Mouse (Mus musculus): ENCODE results near the gene Rab14. TPM values are rescaled to one million over a fixed set of nuclear protein-coding genes. Genes with fewer than 3 reads are reported as not detected.

Gene Rab14
- polyA plus RNA-seq, 1 experiment from 2014 or later, result 365 TPM

DNA sequence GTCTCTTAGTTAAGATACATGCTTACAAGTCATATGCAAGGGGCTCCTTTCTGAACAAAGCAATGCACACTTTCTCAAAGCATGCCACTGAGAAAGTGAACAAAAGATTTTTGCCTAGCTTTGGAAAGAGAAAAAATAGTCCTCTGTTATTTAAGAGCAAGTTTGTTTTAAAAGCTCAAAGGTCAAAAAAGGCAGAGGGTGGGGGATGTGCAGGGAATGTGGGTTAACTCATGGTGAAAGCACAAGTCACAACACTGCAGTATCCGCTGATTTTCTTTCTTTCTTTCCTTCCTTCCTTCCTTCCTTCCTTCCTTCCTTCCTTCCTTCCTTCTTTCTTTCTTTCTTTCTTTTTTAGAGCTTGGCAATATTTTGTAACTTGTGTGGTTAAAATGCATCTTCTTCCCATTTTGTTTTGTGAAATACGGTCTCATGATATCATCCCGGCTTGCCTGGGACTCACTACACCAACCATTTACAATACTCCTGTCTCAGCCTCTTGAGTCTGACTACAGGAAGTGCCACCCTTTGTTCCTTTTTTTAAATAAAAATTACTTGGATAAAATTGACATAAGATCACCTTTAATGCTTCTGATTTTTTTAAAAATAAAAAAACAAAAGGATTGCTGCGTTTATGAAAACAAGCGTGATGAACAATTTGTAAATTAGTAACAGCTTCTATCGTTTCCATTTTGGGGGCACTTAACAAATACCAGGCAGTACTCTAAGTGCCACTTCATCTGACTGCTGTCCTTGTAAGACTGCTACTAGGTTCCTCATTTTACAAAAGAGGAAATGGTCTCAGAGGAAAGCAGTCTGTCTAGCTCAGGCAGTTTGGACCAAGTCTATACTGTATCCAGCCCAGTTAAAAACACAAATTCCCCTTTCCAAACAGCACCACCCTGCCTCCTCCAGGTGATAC lies 5.0 kb downstream of the Rab14 start:
- H3K4me1 ChIP-seq, result peaks cover 15% of the 10 kb centered on the region
- ATAC-seq (ENCODE audit: low FRiP score, low read depth), result no peak
- no peak overlapping the region for H3K9ac ChIP-seq (replicated peaks)
- 92% methylated on average over 6 of the region's 6 CpGs for WGBS
- H3K4me2 ChIP-seq (replicated peaks), result no peak overlapping the region
- no peak overlapping the region for H3K4me3 ChIP-seq
- H3K36me3 ChIP-seq, result peaks cover 4% of the 10 kb centered on the region
- H3K27ac ChIP-seq (replicated peaks), result no peak overlapping the region
- H3K27me3 ChIP-seq, result no peaks in the 10 kb centered on the region
- no peaks in the 10 kb centered on the region for H3K9me3 ChIP-seq

DNA sequence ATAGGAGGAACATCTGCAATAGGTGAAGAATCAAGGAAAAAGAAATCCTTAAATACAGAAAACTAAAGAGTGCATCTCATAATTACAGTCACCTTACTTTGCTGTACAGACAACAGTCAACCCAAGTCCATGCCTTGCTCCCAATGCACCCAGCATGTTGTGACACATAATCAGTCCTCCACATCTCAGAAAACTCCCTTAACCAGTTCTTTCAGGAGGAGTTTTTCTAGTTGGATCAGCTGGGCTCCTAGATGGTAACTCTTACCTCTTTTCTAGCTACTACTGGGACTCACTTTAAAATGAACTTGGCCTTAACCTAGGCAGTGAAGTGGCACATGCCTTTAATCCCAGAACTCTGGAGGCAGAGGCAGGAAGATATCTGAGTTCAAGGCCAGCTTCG lies 6.9 kb downstream of the Rab14 start:
- Histone ChIP-seq H3K4me2 (replicated peaks) (no peak overlapping the region), H3K4me1 (peaks cover 8% of the 10 kb centered on the region), H3K9ac (replicated peaks) (no peak overlapping the region), H3K9me3 (no peaks in the 10 kb centered on the region), H3K36me3 (peaks cover 20% of the 10 kb centered on the region), H3K27ac (replicated peaks) (no peak overlapping the region), H3K27me3 (no peaks in the 10 kb centered on the region), H3K4me3 (no peak overlapping the region)
- 97% methylated on average over 1 of the region's 1 CpGs for WGBS
- no peak for ATAC-seq (ENCODE audit: low FRiP score, low read depth)

DNA sequence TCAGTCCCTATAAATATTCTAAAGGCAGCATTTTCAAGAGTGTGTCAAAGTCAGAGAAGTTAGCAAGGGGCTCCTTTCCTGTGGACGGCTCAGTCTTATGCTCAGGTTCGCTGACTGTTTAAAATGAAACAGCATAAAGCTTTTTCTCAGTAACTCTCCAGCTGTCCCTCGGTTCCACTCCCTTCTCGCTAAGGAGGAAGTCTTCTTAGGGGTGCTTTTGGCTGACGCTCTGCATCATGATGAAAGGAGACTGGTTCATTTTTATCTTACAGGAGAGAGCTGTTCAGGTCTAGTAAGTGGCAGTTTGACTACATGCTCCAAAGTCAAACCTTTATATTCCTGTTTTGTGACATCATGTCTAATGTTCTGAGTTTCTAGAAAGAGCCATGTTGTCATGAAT lies 12.0 kb downstream of the Rab14 start:
- peaks cover 35% of the 10 kb centered on the region for H3K36me3 ChIP-seq
- WGBS, result 86% methylated on average over 5 of the region's 5 CpGs
- H3K4me1 ChIP-seq, result no peaks in the 10 kb centered on the region
- no peak for ATAC-seq (ENCODE audit: low FRiP score, low read depth)
- H3K27ac ChIP-seq (replicated peaks), result no peak overlapping the region
- no peaks in the 10 kb centered on the region for H3K27me3 ChIP-seq
- H3K9ac ChIP-seq (replicated peaks), result no peak overlapping the region
- H3K4me2 ChIP-seq (replicated peaks), result no peak overlapping the region
- no peaks in the 10 kb centered on the region for H3K9me3 ChIP-seq
- H3K4me3 ChIP-seq, result no peak overlapping the region

DNA sequence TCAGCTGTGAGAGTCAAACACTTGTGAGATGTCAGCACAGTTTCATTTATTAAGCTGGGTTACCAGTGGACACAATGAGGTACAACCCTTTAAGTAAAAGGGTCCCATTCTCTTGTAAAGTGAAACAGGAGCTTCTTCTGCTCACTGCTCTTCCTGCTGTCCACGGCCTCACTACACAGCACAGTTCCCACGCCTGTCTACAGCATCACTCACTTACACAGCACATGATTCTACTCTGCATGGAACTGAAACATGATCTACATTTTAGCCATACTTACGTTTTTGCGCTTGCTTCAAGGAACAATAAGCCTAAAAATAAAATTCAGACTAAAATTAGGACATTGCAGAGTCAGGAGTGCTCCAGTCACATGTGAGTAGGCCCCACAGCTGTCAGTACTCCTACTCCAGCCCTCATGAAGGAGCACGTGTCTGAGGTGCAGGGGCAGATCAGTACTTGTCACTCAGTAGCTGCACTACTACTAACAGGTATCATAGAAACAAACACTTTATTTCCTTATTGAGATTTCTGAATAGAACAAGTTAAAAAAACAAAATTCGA lies 17.7 kb downstream of the Rab14 start:
- no peaks in the 10 kb centered on the region for H3K4me1 ChIP-seq
- H3K27ac ChIP-seq (replicated peaks), result no peak overlapping the region
- ATAC-seq (ENCODE audit: low FRiP score, low read depth), result no peak
- 91% methylated on average over 6 of the region's 6 CpGs for WGBS
- H3K27me3 ChIP-seq, result no peaks in the 10 kb centered on the region
- no peak overlapping the region for H3K4me3 ChIP-seq
- H3K9me3 ChIP-seq, result no peaks in the 10 kb centered on the region
- H3K4me2 ChIP-seq (replicated peaks), result no peak overlapping the region
- no peak overlapping the region for H3K9ac ChIP-seq (replicated peaks)
- peaks cover 52% of the 10 kb centered on the region for H3K36me3 ChIP-seq

DNA sequence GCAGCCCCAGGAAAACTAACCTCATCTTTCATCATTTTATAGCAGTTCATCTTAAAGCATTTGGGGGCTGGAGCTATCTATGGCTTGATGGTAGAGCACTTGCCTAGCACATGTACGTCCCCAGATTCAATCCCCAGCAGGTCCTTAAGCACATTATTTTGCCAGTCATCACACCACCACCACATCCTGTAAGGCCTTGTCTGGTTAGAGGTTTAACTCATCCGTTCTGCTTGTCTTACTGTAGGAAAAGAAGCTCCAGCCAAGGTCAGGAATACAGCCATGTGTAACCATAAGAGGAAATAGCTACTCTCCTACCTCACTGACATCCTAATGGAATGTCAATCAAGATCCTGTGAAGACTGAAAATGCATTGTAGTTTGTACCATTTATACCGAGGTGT lies 22.8 kb downstream of the Rab14 start:
- no peaks in the 10 kb centered on the region for H3K9me3 ChIP-seq
- no peaks in the 10 kb centered on the region for H3K27me3 ChIP-seq
- H3K27ac ChIP-seq (replicated peaks), result no peak overlapping the region
- H3K36me3 ChIP-seq, result peaks cover 83% of the 10 kb centered on the region
- no peaks in the 10 kb centered on the region for H3K4me1 ChIP-seq
- H3K9ac ChIP-seq (replicated peaks), result no peak overlapping the region
- H3K4me2 ChIP-seq (replicated peaks), result no peak overlapping the region
- H3K4me3 ChIP-seq, result no peak overlapping the region
- ATAC-seq (ENCODE audit: low FRiP score, low read depth), result no peak
- 90% methylated on average over 3 of the region's 3 CpGs for WGBS

DNA sequence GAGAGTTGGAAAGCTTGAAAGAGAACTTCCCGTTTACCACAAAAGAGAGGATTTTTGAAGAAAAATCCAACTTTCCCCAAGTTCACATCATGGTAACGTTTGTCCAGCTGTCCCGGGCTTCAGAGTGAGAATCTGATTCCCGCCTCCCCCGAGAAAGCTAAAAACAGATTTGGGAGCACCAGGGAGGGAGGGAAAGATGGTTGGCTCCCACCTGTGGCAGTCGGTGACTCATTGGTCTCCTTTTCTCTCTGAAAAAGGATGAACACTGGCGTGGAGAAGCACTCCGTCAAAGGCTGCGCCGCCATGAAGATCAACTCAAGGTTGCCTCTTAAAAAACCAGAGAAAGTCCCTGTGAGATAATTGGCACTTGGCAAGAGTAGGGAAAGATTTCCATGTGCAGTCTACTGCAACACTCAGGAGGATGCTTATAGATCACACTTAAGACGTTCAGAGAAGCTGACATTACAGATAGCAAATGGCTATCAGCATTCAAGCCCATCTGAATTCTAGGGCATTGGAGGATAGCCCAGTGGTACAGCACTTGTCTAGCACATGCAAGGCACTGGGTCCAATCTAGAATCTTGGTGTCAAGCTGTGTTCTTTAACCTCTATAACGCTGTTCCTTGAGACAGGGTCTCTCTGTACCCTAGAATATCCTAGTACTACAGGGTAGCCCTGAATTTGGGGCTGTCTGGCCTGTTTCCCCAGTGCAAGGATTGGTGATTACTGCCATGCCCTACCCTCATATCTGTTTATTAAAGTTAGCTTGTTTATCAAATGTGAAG lies 25.4 kb downstream of the Rab14 start:
- H3K4me2 ChIP-seq (replicated peaks), result no peak overlapping the region
- WGBS, result 92% methylated on average over 12 of the region's 12 CpGs
- no peaks in the 10 kb centered on the region for H3K9me3 ChIP-seq
- H3K4me1 ChIP-seq, result no peaks in the 10 kb centered on the region
- no peak overlapping the region for H3K27ac ChIP-seq (replicated peaks)
- peaks cover 90% of the 10 kb centered on the region for H3K36me3 ChIP-seq
- no peaks in the 10 kb centered on the region for H3K27me3 ChIP-seq
- ATAC-seq (ENCODE audit: low FRiP score, low read depth), result no peak
- no peak overlapping the region for H3K4me3 ChIP-seq
- no peak overlapping the region for H3K9ac ChIP-seq (replicated peaks)

DNA sequence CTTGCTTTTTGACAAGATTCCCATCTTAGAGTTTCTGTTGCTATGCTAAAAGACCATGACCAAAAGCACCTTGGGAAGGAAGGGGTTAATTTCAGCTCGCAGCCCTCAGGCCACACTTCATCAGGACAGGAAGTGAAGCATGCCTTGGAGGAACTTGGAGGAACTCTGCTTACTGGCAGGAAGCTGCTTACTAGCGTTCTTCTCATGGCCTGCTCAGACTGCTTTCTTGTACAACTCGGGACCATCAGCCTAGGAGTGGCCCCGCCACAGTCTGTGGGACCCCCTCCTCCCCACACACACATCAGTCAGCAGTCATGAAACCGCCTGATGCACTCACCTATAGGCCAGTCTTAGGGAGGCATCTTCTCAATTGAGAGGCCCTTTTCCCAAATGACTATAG lies 26.8 kb downstream of the Rab14 start:
- WGBS, result 65% methylated on average over 5 of the region's 5 CpGs
- Histone ChIP-seq H3K4me2 (replicated peaks) (no peak overlapping the region), H3K27ac (replicated peaks) (no peak overlapping the region), H3K4me1 (no peaks in the 10 kb centered on the region), H3K4me3 (no peak overlapping the region), H3K9me3 (no peaks in the 10 kb centered on the region), H3K27me3 (no peaks in the 10 kb centered on the region), H3K36me3 (peaks cover 89% of the 10 kb centered on the region), H3K9ac (replicated peaks) (no peak overlapping the region)
- no peak for ATAC-seq (ENCODE audit: low FRiP score, low read depth)

DNA sequence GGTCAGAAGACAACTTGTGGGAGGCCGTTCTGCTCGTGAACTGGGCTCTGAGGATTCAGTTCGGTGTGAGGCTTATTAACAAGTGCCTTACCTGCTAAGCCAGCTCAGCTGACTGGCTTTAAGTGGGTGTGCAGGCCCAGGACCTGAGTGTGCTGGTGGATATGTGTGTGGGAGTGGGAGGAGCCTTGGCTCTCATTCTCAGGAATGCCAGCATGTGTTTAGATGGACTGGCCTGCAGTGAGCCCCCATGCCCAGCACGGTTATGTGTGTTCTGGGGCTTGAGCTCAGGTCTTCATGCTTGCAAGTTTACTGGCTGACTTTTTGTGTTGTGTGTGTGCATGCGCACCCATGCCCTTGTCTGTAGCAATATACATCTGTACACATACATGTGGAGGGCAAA lies 27.3 kb downstream of the Rab14 start:
- Histone ChIP-seq H3K27ac (replicated peaks) (no peak overlapping the region), H3K36me3 (peaks cover 87% of the 10 kb centered on the region), H3K9ac (replicated peaks) (no peak overlapping the region), H3K4me3 (no peak overlapping the region), H3K9me3 (no peaks in the 10 kb centered on the region), H3K4me2 (replicated peaks) (no peak overlapping the region), H3K4me1 (no peaks in the 10 kb centered on the region), H3K27me3 (no peaks in the 10 kb centered on the region)
- 94% methylated on average over 5 of the region's 5 CpGs for WGBS
- ATAC-seq (ENCODE audit: low FRiP score, low read depth), result no peak

DNA sequence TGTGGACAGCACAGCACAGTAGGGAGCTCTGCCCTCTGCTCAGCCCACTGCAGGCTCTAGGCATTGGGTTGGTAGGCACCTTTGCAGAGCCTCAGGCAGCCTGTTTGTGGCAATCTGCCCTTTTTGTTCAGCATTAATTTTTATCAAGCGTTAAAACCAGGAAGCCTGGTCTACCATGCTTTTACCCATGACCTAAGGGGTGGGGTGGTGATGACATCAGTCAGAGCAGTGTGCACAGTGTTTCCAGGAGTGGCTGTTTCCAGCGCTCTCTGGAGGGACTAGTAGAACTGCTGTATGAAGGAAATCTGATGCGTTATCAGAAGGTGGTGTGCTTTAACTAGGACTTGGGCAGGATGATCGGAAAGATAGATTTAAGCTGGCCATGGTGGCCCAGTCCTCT lies 28.7 kb downstream of the Rab14 start:
- WGBS, result 96% methylated on average over 4 of the region's 4 CpGs
- Histone ChIP-seq H3K9me3 (no peaks in the 10 kb centered on the region), H3K4me1 (no peaks in the 10 kb centered on the region), H3K9ac (replicated peaks) (no peak overlapping the region), H3K27me3 (no peaks in the 10 kb centered on the region), H3K36me3 (peaks cover 87% of the 10 kb centered on the region), H3K27ac (replicated peaks) (no peak overlapping the region), H3K4me2 (replicated peaks) (no peak overlapping the region), H3K4me3 (no peak overlapping the region)
- no peak for ATAC-seq (ENCODE audit: low FRiP score, low read depth)

DNA sequence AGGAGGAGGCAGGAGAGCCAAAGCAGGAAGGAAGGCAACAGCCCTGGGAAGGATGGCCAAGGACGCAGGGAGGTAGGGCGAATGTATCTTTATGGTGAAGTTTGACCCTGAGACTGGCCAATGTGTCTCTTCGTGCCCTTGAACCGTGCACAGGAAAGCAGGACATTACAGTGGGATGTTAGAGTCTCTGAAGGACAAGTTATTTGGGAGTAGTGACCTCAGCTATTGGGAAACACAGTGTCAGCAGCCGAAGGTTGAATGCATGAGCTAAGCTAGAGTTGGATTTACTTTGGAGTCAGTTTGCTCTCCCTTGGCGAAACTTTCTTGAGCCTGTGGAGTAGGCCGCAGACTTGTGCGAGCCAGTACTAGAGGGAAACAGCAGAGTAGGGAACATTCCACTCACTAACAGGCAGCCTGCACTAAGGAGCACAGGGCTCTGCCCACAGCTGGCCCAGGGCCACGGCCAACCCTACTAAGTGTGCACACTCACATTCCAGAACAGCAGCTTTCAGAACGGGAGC lies 29.5 kb downstream of the Rab14 start:
- H3K9me3 ChIP-seq, result no peaks in the 10 kb centered on the region
- peaks cover 86% of the 10 kb centered on the region for H3K36me3 ChIP-seq
- 91% methylated on average over 10 of the region's 10 CpGs for WGBS
- no peaks in the 10 kb centered on the region for H3K4me1 ChIP-seq
- no peak overlapping the region for H3K4me2 ChIP-seq (replicated peaks)
- no peak for ATAC-seq (ENCODE audit: low FRiP score, low read depth)
- H3K9ac ChIP-seq (replicated peaks), result no peak overlapping the region
- H3K27me3 ChIP-seq, result no peaks in the 10 kb centered on the region
- no peak overlapping the region for H3K4me3 ChIP-seq
- H3K27ac ChIP-seq (replicated peaks), result no peak overlapping the region

DNA sequence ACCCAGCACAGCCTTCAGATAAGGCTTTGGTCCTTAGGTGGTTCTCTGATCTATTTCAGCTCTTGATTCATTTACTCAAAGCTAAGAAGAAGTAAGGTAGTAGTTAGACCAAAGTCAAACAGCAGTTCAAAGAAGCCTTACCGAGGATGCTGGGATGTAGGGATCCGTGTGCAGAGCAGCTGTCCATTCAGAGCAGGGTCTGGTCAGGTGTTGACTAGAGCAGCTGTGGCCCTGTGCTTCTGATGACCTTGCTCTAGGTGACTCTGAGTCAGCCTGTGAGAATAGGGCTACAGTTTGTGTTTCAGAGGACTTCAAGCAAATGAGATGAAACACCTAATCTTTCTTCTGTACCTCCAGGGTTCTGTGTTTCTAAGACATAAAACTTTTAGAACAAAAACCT lies 31.5 kb downstream of the Rab14 start:
- 93% methylated on average over 2 of the region's 2 CpGs for WGBS
- peaks cover 82% of the 10 kb centered on the region for H3K36me3 ChIP-seq

DNA sequence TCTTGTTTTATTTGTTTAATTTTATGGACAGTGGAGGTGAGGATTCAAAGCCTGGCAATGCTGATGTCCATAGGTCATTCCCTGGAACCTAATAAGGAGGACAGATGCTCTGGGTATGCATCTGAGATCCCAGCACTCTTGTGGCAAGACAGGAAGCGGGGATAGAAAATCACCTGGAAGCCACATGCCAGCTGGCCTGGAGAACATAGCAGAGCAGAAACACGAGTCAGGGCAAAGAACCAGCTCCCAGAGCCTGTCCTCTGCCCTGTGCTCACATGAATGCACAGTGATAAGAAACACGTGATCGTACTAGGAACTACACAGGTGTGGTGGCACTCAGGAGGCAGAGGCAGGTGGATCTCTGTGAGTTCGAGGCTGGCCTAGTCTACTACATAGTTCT lies 34.1 kb downstream of the Rab14 start:
- H3K9me3 ChIP-seq, result no peaks in the 10 kb centered on the region
- peaks cover 83% of the 10 kb centered on the region for H3K36me3 ChIP-seq

More for the DNA sequence above, 31.5 kb downstream of the Rab14 start:
- Histone ChIP-seq H3K9me3 (no peaks in the 10 kb centered on the region), H3K27ac (replicated peaks) (no peak overlapping the region), H3K4me1 (no peaks in the 10 kb centered on the region), H3K4me2 (replicated peaks) (no peak overlapping the region), H3K27me3 (no peaks in the 10 kb centered on the region), H3K4me3 (no peak overlapping the region), H3K9ac (replicated peaks) (no peak overlapping the region)
- ATAC-seq (ENCODE audit: low FRiP score, low read depth), result no peak

More for the DNA sequence above, 34.1 kb downstream of the Rab14 start:
- no peaks in the 10 kb centered on the region for H3K27me3 ChIP-seq
- ATAC-seq (ENCODE audit: low FRiP score, low read depth), result no peak
- 94% methylated on average over 5 of the region's 5 CpGs for WGBS
- H3K27ac ChIP-seq (replicated peaks), result no peak overlapping the region
- H3K4me2 ChIP-seq (replicated peaks), result no peak overlapping the region
- H3K4me1 ChIP-seq, result no peaks in the 10 kb centered on the region
- H3K4me3 ChIP-seq, result no peak overlapping the region
- no peak overlapping the region for H3K9ac ChIP-seq (replicated peaks)

Data from midbrain, embryonic 12.5 days (tissue).